9 mouse cellular contexts compared by ENCODE assay signal in genomic region chr1:168708161-168708865, GRCm38 (mm10).
DNase-seq lines count a peak whose midpoint lies in the region; ATAC-seq and TF ChIP-seq lines count a peak whose summit lies in the region.
"Had no signal": no experiment of that assay in that cellular context is flagged by ENCODE, and none has a peak within 500 bp of the region (broad histone marks: within the 10 kb centered on the region; RNA-seq: fewer than 3 reads in every experiment).

No protein-coding gene starts in this region.

- no peak overlapping the region for H3K4me3 ChIP-seq in heart, adult 2 months
- no peak overlapping the region for H3K4me3 ChIP-seq in embryonic facial prominence, embryonic 11.5 days (ENCODE audit: low read depth, low read length)
- H3K4me3 ChIP-seq in hindbrain, embryonic 13.5 days = no peak overlapping the region
- H3K4me3 ChIP-seq in limb, embryonic 14.5 days (replicated peaks; ENCODE audit: low read length) = no peak overlapping the region
- H3K4me3 ChIP-seq: erythroblast, embryonic 14.5 days had no signal

- DNase-seq in heart, adult 2 months = no peak
- DNase-seq in heart, postnatal 14 days = no peak
- DNase-seq in embryonic facial prominence, embryonic 11.5 days (ENCODE audit: low spot score) = peak; percentile 40
- DNase-seq in limb, embryonic 14.5 days (ENCODE audit: low spot score) = peak; percentile 76
- DNase-seq in right cerebral cortex, postnatal 25 days = peak; percentile 12
- no peak for DNase-seq in left cerebral cortex, adult 8-10 months (ENCODE audit: low spot score in 2 of 2)

- TF ChIP-seq POLR2A in heart, adult 2 months (IDR thresholded peaks at IDR 0.05; ENCODE audit: insufficient read depth, low read depth, low read length) = no peak
- TF ChIP-seq POLR2A in limb, embryonic 14.5 days (IDR thresholded peaks at IDR 0.05; ENCODE audit: borderline replicate concordance, extremely low read depth, insufficient read depth, insufficient read length) = no peak

- peak overlapping the region; percentile 55; the same call in 1 of the 2 replicates for H3K9ac ChIP-seq in heart, adult 2 months (ENCODE audit: low read depth, low read length)
- H3K9ac ChIP-seq in embryonic facial prominence, embryonic 11.5 days (replicated peaks; ENCODE audit: low read length) = no peak overlapping the region
- no peak overlapping the region for H3K9ac ChIP-seq in hindbrain, embryonic 13.5 days
- 0 out of 2 replicates have a peak overlapping the region, but pooled peaks have one; percentile 17 for H3K9ac ChIP-seq in limb, embryonic 14.5 days (ENCODE audit: low read depth, low read length, severe bottlenecking)

- H3K4me1 ChIP-seq in heart, adult 2 months (ENCODE audit: control insufficient read depth, insufficient read depth, low read length) = peaks cover 3% of the 10 kb centered on the region; the same call in 1 of the 2 replicates
- H3K4me1 ChIP-seq in embryonic facial prominence, embryonic 11.5 days (ENCODE audit: control insufficient read depth, insufficient read depth, low read length) = no peaks in the 10 kb centered on the region; the same call in 1 of the 2 replicates
- peaks cover 17% of the 10 kb centered on the region for H3K4me1 ChIP-seq in hindbrain, embryonic 13.5 days (replicated peaks)
- peaks cover 14% of the 10 kb centered on the region; the same call in 1 of the 2 replicates for H3K4me1 ChIP-seq in limb, embryonic 14.5 days (ENCODE audit: control insufficient read depth, insufficient read depth, low read length)

- no peaks in the 10 kb centered on the region; the same call in none of the 2 replicates for H3K36me3 ChIP-seq in heart, adult 2 months (ENCODE audit: control insufficient read depth, insufficient read depth, low read length)
- H3K36me3 ChIP-seq in embryonic facial prominence, embryonic 11.5 days (replicated peaks; ENCODE audit: control insufficient read depth, insufficient read depth, low read depth, low read length) = no peaks in the 10 kb centered on the region
- no peaks in the 10 kb centered on the region for H3K36me3 ChIP-seq in hindbrain, embryonic 13.5 days
- no peaks in the 10 kb centered on the region for H3K36me3 ChIP-seq in limb, embryonic 14.5 days (ENCODE audit: control insufficient read depth, insufficient read depth, low read length)

- ATAC-seq in embryonic facial prominence, embryonic 11.5 days (replicated peaks; ENCODE audit: insufficient number of reproducible peaks, low FRiP score, low TSS enrichment, low read depth) = no peak
- no peak for ATAC-seq in hindbrain, embryonic 13.5 days (ENCODE audit: low FRiP score)
- peak; percentile 58 for ATAC-seq in limb, embryonic 14.5 days (ENCODE audit: low FRiP score, low read depth)
- no peak for ATAC-seq in activated CD4-positive, CD25-positive, alpha-beta regulatory T cell, adult 4 months

- WGBS in heart, adult 2 months = 47% methylated on average over 11 of the region's 11 CpGs
- WGBS in embryonic facial prominence, embryonic 11.5 days = 33% methylated on average over 11 of the region's 11 CpGs
- 34% methylated on average over 11 of the region's 11 CpGs for WGBS in hindbrain, embryonic 13.5 days
- WGBS in limb, embryonic 14.5 days = 7% methylated on average over 11 of the region's 11 CpGs

- no peaks in the 10 kb centered on the region for H3K9me3 ChIP-seq in embryonic facial prominence, embryonic 11.5 days (replicated peaks; ENCODE audit: control insufficient read depth, low read length)
- no peaks in the 10 kb centered on the region for H3K9me3 ChIP-seq in hindbrain, embryonic 13.5 days
- H3K9me3 ChIP-seq in limb, embryonic 14.5 days (ENCODE audit: control insufficient read depth, low read length) = no peaks in the 10 kb centered on the region

- H3K27me3 ChIP-seq in heart, adult 2 months (ENCODE audit: control insufficient read depth, insufficient read depth, low read length) = no peaks in the 10 kb centered on the region
- no peaks in the 10 kb centered on the region for H3K27me3 ChIP-seq in embryonic facial prominence, embryonic 11.5 days (ENCODE audit: control insufficient read depth, insufficient read depth, low read length)
- no peaks in the 10 kb centered on the region for H3K27me3 ChIP-seq in hindbrain, embryonic 13.5 days
- H3K27me3 ChIP-seq in limb, embryonic 14.5 days (ENCODE audit: control insufficient read depth, insufficient read depth, low read length) = no peaks in the 10 kb centered on the region

- H3K27ac ChIP-seq in heart, adult 2 months = no peak overlapping the region; the same call in 1 of the 2 replicates
- H3K27ac ChIP-seq in embryonic facial prominence, embryonic 11.5 days (replicated peaks; ENCODE audit: low read depth, low read length) = no peak overlapping the region
- no peak overlapping the region for H3K27ac ChIP-seq in hindbrain, embryonic 13.5 days
- peak overlapping the region; percentile 6; the same call in 1 of the 2 replicates for H3K27ac ChIP-seq in limb, embryonic 14.5 days (replicated peaks; ENCODE audit: low read depth, low read length)

- H3K4me2 ChIP-seq in embryonic facial prominence, embryonic 11.5 days (ENCODE audit: low read depth, low read length) = no peak overlapping the region
- H3K4me2 ChIP-seq in hindbrain, embryonic 13.5 days = 0 out of 2 replicates have a peak overlapping the region, but pooled peaks have one; percentile 36
- peak overlapping the region; percentile 39 for H3K4me2 ChIP-seq in limb, embryonic 14.5 days (replicated peaks; ENCODE audit: low read depth, low read length, severe bottlenecking)

- intact Hi-C loops in heart, adult 2 months (cut with DNase I) = no loop called here
- intact Hi-C loops in heart, postnatal 14 days (cut with DNase I) = no loop called here

- H3K79me2 ChIP-seq in heart, adult 2 months (replicated peaks; ENCODE audit: control insufficient read depth, insufficient read depth, low read length) = no peaks in the 10 kb centered on the region

- no peak for TF ChIP-seq EP300 in heart, adult 2 months (IDR thresholded peaks at IDR 0.05; ENCODE audit: insufficient read depth, low read depth, low read length)

- TF ChIP-seq CTCF in heart, adult 2 months (IDR thresholded peaks at IDR 0.05) = no peak

Comparison
In these comparisons a context has a peak if more than half of its experiments do, and no peak if none do; other contexts are left out.
1. DNase-seq: peak in embryonic facial prominence, embryonic 11.5 days (single experiment), limb, embryonic 14.5 days (single experiment) and right cerebral cortex, postnatal 25 days (single experiment); none in heart, adult 2 months (0 of 2), heart, postnatal 14 days (0 of 2) and left cerebral cortex, adult 8-10 months (0 of 2).
2. H3K9ac ChIP-seq: peak in heart, adult 2 months (single experiment) and limb, embryonic 14.5 days (single experiment); none in embryonic facial prominence, embryonic 11.5 days (single experiment) and hindbrain, embryonic 13.5 days (single experiment).